Mouse (Mus musculus) cerebellum, adult 2 months (tissue): ENCODE data around the gene Togaram1. TPM values are rescaled to one million over a fixed set of nuclear protein-coding genes. Genes with fewer than 3 reads are reported as not detected.

ENCODE experiments used
- DNase-seq, 2 experiments: peaks; one replicate each; pipeline ENCODE4 v3.0.0; 2021
- H3K27ac ChIP-seq: fragments of 200-500 bp; 2 replicates; pipeline ENCODE4 v1.5.1; 2012; ENCODE audit warnings: low read length, control low read depth, inconsistent platforms; ENCODE audit not compliant: insufficient read depth
- H3K27me3 ChIP-seq: fragments of 200-500 bp; 2 replicates; pipeline ENCODE4 v1.6.1; 2012; ENCODE audit warnings: inconsistent platforms, mild to moderate bottlenecking, low read length, moderate library complexity; ENCODE audit not compliant: control insufficient read depth, insufficient read depth
- H3K4me1 ChIP-seq: fragments of 200-500 bp; 2 replicates; pipeline ENCODE4 v1.6.1; 2011; ENCODE audit warnings: low read length; ENCODE audit not compliant: control insufficient read depth, insufficient read depth
- H3K4me3 ChIP-seq: fragments of 200-500 bp; replicated peaks from 2 replicates; pipeline ENCODE3; 2011; ENCODE audit warnings: mild to moderate bottlenecking, low read depth, low read length, control low read depth; ENCODE audit not compliant: insufficient read depth
- CTCF ChIP-seq: fragments of 200-500 bp; IDR thresholded peaks from 2 replicates; pipeline ENCODE4 v1.5.1; 2011; ENCODE audit warnings: low read depth, mild to moderate bottlenecking, control low read depth, low read length, moderate library complexity, borderline replicate concordance; ENCODE audit not compliant: insufficient read depth
- POLR2A ChIP-seq: fragments of 200-500 bp; IDR thresholded peaks from 2 replicates; pipeline ENCODE4 v1.6.1; 2011; ENCODE audit warnings: low read length, control low read depth, borderline replicate concordance; ENCODE audit not compliant: insufficient read depth
- WGBS: fragments of 180-500 bp; shearing (Covaris S2); methylation state at CpG from one replicate; pipeline ENCODE4 v1.1.7; 2018; 5-methylcytosine and 5-hydroxymethylcytosine counted together
- polyA plus RNA-seq: library from polyadenylated mRNA; depleted of rRNA; stranded (reverse); fragments of >200 nt; gene quantifications from 2 replicates; pipeline ENCODE4 v1.2.3, GENCODE M21; 2012; rRNA removed

Togaram1 gene
- polyA plus RNA-seq, 1 experiment = 15.7 TPM

- no peak overlapping the region for H3K4me3 ChIP-seq
- H3K27ac ChIP-seq = no peak overlapping the region
- H3K4me1 ChIP-seq = no peaks in the 10 kb centered on the region
- no peaks in the 10 kb centered on the region for H3K27me3 ChIP-seq
- TF ChIP-seq POLR2A = no peak
- TF ChIP-seq CTCF = no peak
- DNase-seq = no peak
These were observed 95.5 kb downstream of the Togaram1 start for GRCm38 (mm10) chr12:65061082-65061481.

DNA sequence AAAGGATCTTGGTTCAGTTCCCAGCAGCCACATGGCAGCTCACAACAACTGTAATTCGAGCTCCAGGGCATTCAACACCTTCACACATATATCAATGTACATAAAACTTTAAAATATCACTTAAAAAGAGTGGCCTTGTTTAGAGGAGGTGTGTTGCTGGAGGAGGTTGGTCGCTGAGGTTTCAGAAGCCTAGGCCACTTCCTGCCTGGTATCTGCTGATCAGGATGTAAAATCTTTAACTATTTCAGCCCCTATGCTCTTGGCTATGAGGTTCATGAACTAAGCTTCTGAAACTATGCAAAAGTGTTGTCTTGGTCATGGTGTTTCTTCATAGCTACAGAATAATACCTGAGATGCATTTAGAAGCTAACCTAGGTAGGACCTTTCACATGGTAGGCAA lies 99.6 kb downstream of the Togaram1 start:
- TF ChIP-seq CTCF = no peak
- DNase-seq = no peak
- 71% methylated on average over 2 of the region's 2 CpGs for WGBS

GRCm38 (mm10) chr12:65066234-65066633 lies 100.6 kb downstream of the Togaram1 start:
- TF ChIP-seq POLR2A (no peak), CTCF (no peak)
- DNase-seq = no peak
- no peaks in the 10 kb centered on the region for H3K27me3 ChIP-seq
- no peaks in the 10 kb centered on the region for H3K4me1 ChIP-seq
- H3K27ac ChIP-seq = no peak overlapping the region
- 21% methylated on average over 3 of the region's 3 CpGs for WGBS
- H3K4me3 ChIP-seq = no peak overlapping the region

More for the DNA sequence above, 99.6 kb downstream of the Togaram1 start:
- Histone ChIP-seq H3K27me3 (no peaks in the 10 kb centered on the region), H3K4me3 (no peak overlapping the region), H3K4me1 (no peaks in the 10 kb centered on the region), H3K27ac (no peak overlapping the region)

DNA sequence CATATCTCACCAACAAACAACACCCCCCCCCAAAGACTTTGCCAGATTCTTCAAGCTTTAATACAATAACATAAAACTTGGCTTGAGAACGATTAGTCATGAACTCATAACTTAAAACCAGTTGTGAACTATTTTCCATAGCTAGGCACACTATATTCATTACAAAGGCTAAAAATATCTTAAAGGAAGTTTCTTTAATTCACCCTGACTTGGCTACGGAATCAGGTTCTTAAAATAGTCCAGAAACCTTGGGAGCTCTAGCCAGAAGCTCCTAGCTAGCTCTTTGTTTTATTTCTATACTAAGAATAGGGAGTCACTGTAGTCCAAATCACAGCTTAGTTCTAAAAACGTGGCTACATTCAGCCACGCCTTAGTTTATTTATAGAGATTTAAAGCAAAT lies 102.8 kb downstream of the Togaram1 start:
- no peak for DNase-seq
- Histone ChIP-seq H3K4me3 (no peak overlapping the region), H3K4me1 (no peaks in the 10 kb centered on the region), H3K27ac (no peak overlapping the region), H3K27me3 (no peaks in the 10 kb centered on the region)
- TF ChIP-seq CTCF (no peak), POLR2A (no peak)
- WGBS = 67% methylated on average over 4 of the region's 4 CpGs

Other genes with a start within 250 kb of the Togaram1 start
- 8.0 and 9.0 TPM in 2 replicates for gene Gm527, start 47.9 kb upstream of the Togaram1 start, polyA plus RNA-seq
- gene Klhl28, start 270 bp upstream of the Togaram1 start, polyA plus RNA-seq = 11.5 and 11.6 TPM in 2 replicates
- gene Prpf39, start 70.5 kb downstream of the Togaram1 start, polyA plus RNA-seq = 48.6 and 51.9 TPM in 2 replicates
- gene Fkbp3, start 108.2 kb downstream of the Togaram1 start, polyA plus RNA-seq = 311 and 320 TPM in 2 replicates
- gene Fancm, start 109.8 kb downstream of the Togaram1 start, polyA plus RNA-seq = 6.5 and 9.9 TPM in 2 replicates
- gene Mis18bp1, start 206.8 kb downstream of the Togaram1 start, polyA plus RNA-seq = 0.07 and 0.08 TPM in 2 replicates